Mouse (Mus musculus) neural tube, embryonic 14.5 days (tissue): ENCODE results near the gene Thrb. TPM values are rescaled to one million over a fixed set of nuclear protein-coding genes. Genes with fewer than 3 reads are reported as not detected.

Experiments
- ATAC-seq: fragments of 200-750 bp; cut with Nextera tagmentation; 2 replicates; pipeline ENCODE4 v1.8.0; 2017; ENCODE audit warnings: low read depth, mild to moderate bottlenecking, moderate TSS enrichment, moderate library complexity
- H3K27ac ChIP-seq: fragments of 300-500 bp; sonication (generic); 2 replicates; pipeline ENCODE4 v1.5.1; 2014; ENCODE audit warnings: low read depth, mild to moderate bottlenecking, control low read depth, low read length, moderate library complexity, mixed read lengths
- H3K27me3 ChIP-seq: fragments of 300-500 bp; sonication (generic); 2 replicates; pipeline ENCODE4 v1.6.1; 2014; ENCODE audit warnings: low read length; ENCODE audit not compliant: control insufficient read depth, insufficient read depth
- H3K36me3 ChIP-seq: fragments of 300-500 bp; sonication (generic); 2 replicates; pipeline ENCODE4 v1.6.1; 2014; ENCODE audit warnings: low read length, mixed read lengths; ENCODE audit not compliant: control insufficient read depth, insufficient read depth
- H3K4me1 ChIP-seq: fragments of 300-500 bp; sonication (generic); 2 replicates; pipeline ENCODE4 v1.6.1; 2014; ENCODE audit warnings: low read length; ENCODE audit not compliant: control insufficient read depth, insufficient read depth
- H3K4me2 ChIP-seq: fragments of 300-500 bp; sonication (generic); 2 replicates; pipeline ENCODE4 v1.6.1; 2014; ENCODE audit warnings: mild to moderate bottlenecking, low read depth, low read length, control low read depth
- H3K4me3 ChIP-seq: fragments of 300-500 bp; sonication (generic); 2 replicates; pipeline ENCODE4 v1.5.1; 2014; ENCODE audit warnings: low read depth, low read length, control low read depth, mixed read lengths
- H3K9ac ChIP-seq: fragments of 300-500 bp; sonication (generic); replicated peaks from 2 replicates; pipeline ENCODE4 v1.6.1; 2014; ENCODE audit warnings: low read depth, mild to moderate bottlenecking, control low read depth, low read length, mixed read lengths
- H3K9me3 ChIP-seq: fragments of 300-500 bp; sonication (generic); 2 replicates; pipeline ENCODE4 v1.6.1; 2016; ENCODE audit warnings: low read length; ENCODE audit not compliant: control insufficient read depth
- WGBS: fragments of 180-500 bp; shearing (Covaris S2); extraction: QIAGEN DNeasy Blood & Tissue Kit; methylation state at CpG from one replicate; pipeline ENCODE4 v1.1.7; 2014; 5-methylcytosine and 5-hydroxymethylcytosine counted together
- polyA plus RNA-seq: library from polyadenylated mRNA; unstranded; fragments of >200 nt; fragmentation: Nextera tagmentation; extraction: Ambion mirVana; gene quantifications from 2 replicates; pipeline ENCODE4 v1.2.1, GENCODE M21; 2014

Gene Thrb
- polyA plus RNA-seq, 1 experiment from 2014 or later: 1.7 TPM

GRCm38 (mm10) chr14:17784207-17784806 is 124.2 kb downstream of the Thrb start:
- no peaks in the 10 kb centered on the region for H3K36me3 ChIP-seq
- no peak overlapping the region for H3K9ac ChIP-seq
- no peak overlapping the region for H3K4me3 ChIP-seq
- H3K4me1 ChIP-seq: no peaks in the 10 kb centered on the region
- 74% methylated on average over 5 of the region's 5 CpGs for WGBS
- ATAC-seq: no peak
- H3K27ac ChIP-seq: no peak overlapping the region
- no peaks in the 10 kb centered on the region for H3K27me3 ChIP-seq
- H3K4me2 ChIP-seq: no peak overlapping the region
- H3K9me3 ChIP-seq: no peaks in the 10 kb centered on the region

- H3K4me2 ChIP-seq: no peak overlapping the region
- H3K9me3 ChIP-seq: no peaks in the 10 kb centered on the region
- ATAC-seq: no peak
- H3K4me3 ChIP-seq: no peak overlapping the region
- no peaks in the 10 kb centered on the region for H3K27me3 ChIP-seq
- H3K27ac ChIP-seq: no peak overlapping the region
- no peaks in the 10 kb centered on the region for H3K36me3 ChIP-seq
- H3K9ac ChIP-seq: no peak overlapping the region
- H3K4me1 ChIP-seq: no peaks in the 10 kb centered on the region
- 46% methylated on average over 3 of the region's 3 CpGs for WGBS
Measured at GRCm38 (mm10) chr14:17785370-17785769, 125.3 kb downstream of the Thrb start.

GRCm38 (mm10) chr14:17786249-17786648 is 126.2 kb downstream of the Thrb start:
- ATAC-seq: no peak
- H3K27ac ChIP-seq: no peak overlapping the region
- no peaks in the 10 kb centered on the region for H3K9me3 ChIP-seq
- no peak overlapping the region for H3K9ac ChIP-seq
- no peaks in the 10 kb centered on the region for H3K36me3 ChIP-seq
- no peak overlapping the region for H3K4me2 ChIP-seq
- no peak overlapping the region for H3K4me3 ChIP-seq
- H3K27me3 ChIP-seq: no peaks in the 10 kb centered on the region
- WGBS: 15% methylated on average over 2 of the region's 2 CpGs
- no peaks in the 10 kb centered on the region for H3K4me1 ChIP-seq

GRCm38 (mm10) chr14:17803934-17804602 is 144.0 kb downstream of the Thrb start:
- Histone ChIP-seq H3K4me2 (no peak overlapping the region), H3K36me3 (no peaks in the 10 kb centered on the region), H3K4me3 (no peak overlapping the region), H3K4me1 (no peaks in the 10 kb centered on the region), H3K27ac (no peak overlapping the region), H3K9me3 (no peaks in the 10 kb centered on the region), H3K27me3 (no peaks in the 10 kb centered on the region), H3K9ac (no peak overlapping the region)
- 90% methylated on average over 3 of the region's 3 CpGs for WGBS
- no peak for ATAC-seq

- ATAC-seq: no peak
- Histone ChIP-seq H3K4me1 (no peaks in the 10 kb centered on the region), H3K27me3 (no peaks in the 10 kb centered on the region), H3K9ac (no peak overlapping the region), H3K36me3 (no peaks in the 10 kb centered on the region), H3K27ac (no peak overlapping the region), H3K9me3 (no peaks in the 10 kb centered on the region), H3K4me3 (no peak overlapping the region), H3K4me2 (no peak overlapping the region)
- 74% methylated on average over 4 of the region's 4 CpGs for WGBS
Measured at GRCm38 (mm10) chr14:17811051-17811450, 151.0 kb downstream of the Thrb start.

GRCm38 (mm10) chr14:17812414-17812813 is 152.4 kb downstream of the Thrb start:
- Histone ChIP-seq H3K9ac (no peak overlapping the region), H3K9me3 (no peaks in the 10 kb centered on the region), H3K4me3 (no peak overlapping the region), H3K27me3 (no peaks in the 10 kb centered on the region), H3K4me1 (no peaks in the 10 kb centered on the region), H3K27ac (no peak overlapping the region), H3K4me2 (no peak overlapping the region), H3K36me3 (no peaks in the 10 kb centered on the region)
- no peak for ATAC-seq
- 82% methylated on average over 5 of the region's 5 CpGs for WGBS

GRCm38 (mm10) chr14:17815103-17815502 is 155.0 kb downstream of the Thrb start:
- Histone ChIP-seq H3K27ac (no peak overlapping the region), H3K9me3 (no peaks in the 10 kb centered on the region), H3K36me3 (no peaks in the 10 kb centered on the region), H3K9ac (no peak overlapping the region), H3K4me1 (no peaks in the 10 kb centered on the region), H3K27me3 (no peaks in the 10 kb centered on the region), H3K4me2 (no peak overlapping the region), H3K4me3 (no peak overlapping the region)
- WGBS: 82% methylated on average over 2 of the region's 2 CpGs
- no peak for ATAC-seq

GRCm38 (mm10) chr14:17818086-17818485 is 158.0 kb downstream of the Thrb start:
- Histone ChIP-seq H3K9ac (no peak overlapping the region), H3K4me2 (no peak overlapping the region), H3K27ac (no peak overlapping the region), H3K36me3 (no peaks in the 10 kb centered on the region), H3K4me3 (no peak overlapping the region), H3K27me3 (no peaks in the 10 kb centered on the region), H3K4me1 (no peaks in the 10 kb centered on the region), H3K9me3 (no peaks in the 10 kb centered on the region)
- 91% methylated on average over 2 of the region's 2 CpGs for WGBS
- ATAC-seq: no peak

GRCm38 (mm10) chr14:17822754-17823153 is 162.7 kb downstream of the Thrb start:
- Histone ChIP-seq H3K4me2 (no peak overlapping the region), H3K4me3 (no peak overlapping the region), H3K27me3 (no peaks in the 10 kb centered on the region), H3K27ac (no peak overlapping the region), H3K4me1 (no peaks in the 10 kb centered on the region), H3K9me3 (no peaks in the 10 kb centered on the region), H3K9ac (no peak overlapping the region), H3K36me3 (no peaks in the 10 kb centered on the region)
- no peak for ATAC-seq
- WGBS: 80% methylated on average over 7 of the region's 7 CpGs
